Mouse (Mus musculus): ENCODE measurements around the gene Nfe2l2.
"Not testable (repeated sequence)": the region's sequence is repeated elsewhere in the genome, so short reads cannot be mapped to it uniquely, and the experiment has no call there.

Nfe2l2 gene

GRCm38 (mm10) chr2:75643950-75644349, 60.5 kb downstream of the Nfe2l2 start:
- DNase-seq (ENCODE audit: low spot score), result no peak

GRCm38 (mm10) chr2:75642795-75643550, 61.5 kb downstream of the Nfe2l2 start:
- no peak for DNase-seq (ENCODE audit: low spot score)

- DNase-seq (ENCODE audit: low spot score), result not testable (repeated sequence)
These were observed 62.1 kb downstream of the Nfe2l2 start for GRCm38 (mm10) chr2:75642312-75642711.

- peak; percentile 27 for DNase-seq (ENCODE audit: low spot score)
These were observed 64.9 kb downstream of the Nfe2l2 start for GRCm38 (mm10) chr2:75639535-75639934.

- DNase-seq (ENCODE audit: low spot score), result not testable (repeated sequence)
These were observed 66.6 kb downstream of the Nfe2l2 start for GRCm38 (mm10) chr2:75637822-75638221.

- no peak for DNase-seq (ENCODE audit: low spot score)
These were observed 67.1 kb downstream of the Nfe2l2 start for GRCm38 (mm10) chr2:75637361-75637760.

GRCm38 (mm10) chr2:75637055-75637304, 67.5 kb downstream of the Nfe2l2 start:
- not testable (repeated sequence) for DNase-seq (ENCODE audit: low spot score)

GRCm38 (mm10) chr2:75636261-75637054, 68.0 kb downstream of the Nfe2l2 start:
- peak; percentile 70 for DNase-seq (ENCODE audit: low spot score)

GRCm38 (mm10) chr2:75634431-75634830, 70.0 kb downstream of the Nfe2l2 start:
- not testable (repeated sequence) for DNase-seq (ENCODE audit: low spot score)

GRCm38 (mm10) chr2:75633784-75634183, 70.7 kb downstream of the Nfe2l2 start:
- no peak for DNase-seq (ENCODE audit: low spot score)

GRCm38 (mm10) chr2:75633381-75633780, 71.1 kb downstream of the Nfe2l2 start:
- no peak for DNase-seq (ENCODE audit: low spot score)

GRCm38 (mm10) chr2:75632721-75633181, 71.7 kb downstream of the Nfe2l2 start:
- no peak for DNase-seq (ENCODE audit: low spot score)

GRCm38 (mm10) chr2:75632043-75632442, 72.4 kb downstream of the Nfe2l2 start:
- DNase-seq (ENCODE audit: low spot score), result no peak

- no peak for DNase-seq (ENCODE audit: low spot score)
These were observed 73.0 kb downstream of the Nfe2l2 start for GRCm38 (mm10) chr2:75631421-75631820.

GRCm38 (mm10) chr2:75628487-75628886, 76.0 kb downstream of the Nfe2l2 start:
- DNase-seq (ENCODE audit: low spot score), result no peak

GRCm38 (mm10) chr2:75626597-75627440, 77.6 kb downstream of the Nfe2l2 start:
- DNase-seq (ENCODE audit: low spot score), result no peak
